Mouse (Mus musculus): ENCODE results near the gene Cfb.

- TF ChIP-seq CTCF (IDR thresholded peaks at IDR 0.05; ENCODE audit: control insufficient read depth, insufficient read depth, insufficient replicate concordance, low read depth, low read length) = no peak
- no peak for TF ChIP-seq POLR2A (IDR thresholded peaks at IDR 0.05; ENCODE audit: control insufficient read depth, low read depth, low read length)
Measured at GRCm38 (mm10) chr17:34858670-34859069, 3.6 kb downstream of the Cfb start.

Data from testis, adult 2 months (tissue).